Mouse (Mus musculus) bone marrow, adult 2 months (tissue): ENCODE data around the gene Cpm.

ENCODE experiments used
- CTCF ChIP-seq: fragments of 200-500 bp; IDR thresholded peaks from 2 replicates; pipeline ENCODE4 v1.5.1; 2011; ENCODE audit warnings: low read length, control low read depth; ENCODE audit not compliant: control insufficient read depth, insufficient read depth
- POLR2A ChIP-seq: fragments of 200-500 bp; IDR thresholded peaks from 2 replicates; pipeline ENCODE4 v1.6.1; 2011; ENCODE audit warnings: low read depth, mild to moderate bottlenecking, control low read depth, low read length, borderline replicate concordance; ENCODE audit not compliant: control insufficient read depth

GRCm38 (mm10) chr10:117634323-117635030, 5.2 kb downstream of the Cpm start:
- TF ChIP-seq CTCF (no peak), POLR2A (no peak)
